Mouse (Mus musculus) intestine, postnatal 0 days (tissue): ENCODE data around the gene Gatad2a. TPM values are rescaled to one million over a fixed set of nuclear protein-coding genes. Genes with fewer than 3 reads are reported as not detected.

Experiments
- ATAC-seq: fragments of 200-750 bp; cut with Nextera tagmentation; 2 replicates; pipeline ENCODE4 v1.8.0; 2017; ENCODE audit warnings: mild to moderate bottlenecking, moderate TSS enrichment, moderate library complexity
- H3K27ac ChIP-seq: fragments of 300-500 bp; sonication (generic); 2 replicates; pipeline ENCODE4 v1.5.1; 2014; ENCODE audit warnings: mild to moderate bottlenecking, low read depth, low read length, moderate library complexity
- H3K27me3 ChIP-seq: fragments of 300-500 bp; sonication (generic); replicated peaks from 2 replicates; pipeline ENCODE4 v1.6.1; 2014; ENCODE audit warnings: low read length, mixed read lengths; ENCODE audit not compliant: control insufficient read depth, insufficient read depth
- H3K36me3 ChIP-seq: fragments of 300-500 bp; sonication (generic); 2 replicates; pipeline ENCODE4 v1.6.1; 2014; ENCODE audit warnings: mild to moderate bottlenecking, moderate library complexity; ENCODE audit not compliant: control insufficient read depth, insufficient read depth
- H3K4me1 ChIP-seq: fragments of 300-500 bp; sonication (generic); replicated peaks from 2 replicates; pipeline ENCODE4 v1.6.1; 2014; ENCODE audit warnings: antibody characterized with exemption, low read length, mixed read lengths; ENCODE audit not compliant: control insufficient read depth, insufficient read depth
- H3K4me2 ChIP-seq: fragments of 300-500 bp; sonication (generic); replicated peaks from 2 replicates; pipeline ENCODE4 v1.6.1; 2014; ENCODE audit warnings: low read depth, mild to moderate bottlenecking, moderate library complexity
- H3K4me3 ChIP-seq: fragments of 300-500 bp; sonication (generic); 2 replicates; pipeline ENCODE4 v1.5.1; 2014; ENCODE audit warnings: low read depth, low read length
- H3K9ac ChIP-seq: fragments of 300-500 bp; sonication (generic); 2 replicates; pipeline ENCODE4 v1.6.1; 2014; ENCODE audit warnings: mild to moderate bottlenecking, low read depth, low read length
- H3K9me3 ChIP-seq: fragments of 300-500 bp; sonication (generic); 2 replicates; pipeline ENCODE4 v1.6.1; 2016; ENCODE audit warnings: mixed run types; ENCODE audit not compliant: control insufficient read depth
- CTCF ChIP-seq: sonication (generic); IDR thresholded peaks from 2 replicates; pipeline ENCODE4 v1.5.1; 2016; ENCODE audit warnings: low read depth, mild to moderate bottlenecking, control low read depth, antibody characterized with exemption, moderate library complexity
- WGBS: fragments of 180-500 bp; shearing (Covaris S2); extraction: QIAGEN DNeasy Blood & Tissue Kit; methylation state at CpG from one replicate; pipeline ENCODE4 v1.1.7; 2014; 5-methylcytosine and 5-hydroxymethylcytosine counted together
- polyA plus RNA-seq: library from polyadenylated mRNA; unstranded; fragments of >200 nt; fragmentation: Nextera tagmentation; extraction: Ambion mirVana; gene quantifications from 2 replicates; pipeline ENCODE4 v1.2.1, GENCODE M21; 2015

Gene Gatad2a
- polyA plus RNA-seq, 1 experiment from 2014 or later, result 42.6 TPM

DNA sequence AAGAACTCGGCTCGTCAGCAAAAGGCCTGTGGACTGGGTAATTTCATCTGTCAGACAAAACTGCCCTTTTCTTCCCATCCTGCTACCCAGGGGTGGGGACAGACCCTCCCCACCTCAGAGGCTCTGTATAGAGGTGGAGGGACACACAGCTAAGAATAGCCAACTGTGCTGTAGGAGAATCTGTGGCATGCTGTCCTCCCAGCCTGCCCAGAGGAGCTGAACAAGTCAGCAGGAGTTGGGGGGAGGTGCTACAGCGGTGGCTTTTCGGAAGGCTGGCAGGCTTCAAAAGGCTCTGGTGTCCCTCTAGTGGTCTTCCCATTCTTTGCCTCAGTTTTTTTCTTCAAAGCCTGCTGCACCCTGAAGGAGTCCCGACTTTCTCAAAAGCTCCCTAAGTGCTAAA lies 80.4 kb downstream of the Gatad2a start:
- no peak overlapping the region for H3K4me2 ChIP-seq
- 41% methylated on average over 5 of the region's 5 CpGs for WGBS
- no peak for ATAC-seq
- H3K36me3 ChIP-seq, result peaks cover 74% of the 10 kb centered on the region
- no peak overlapping the region for H3K9ac ChIP-seq
- H3K4me3 ChIP-seq, result no peak overlapping the region
- H3K9me3 ChIP-seq, result no peaks in the 10 kb centered on the region
- H3K4me1 ChIP-seq, result no peaks in the 10 kb centered on the region
- H3K27ac ChIP-seq, result no peak overlapping the region
- H3K27me3 ChIP-seq, result no peaks in the 10 kb centered on the region
- peak; percentile 57 for TF ChIP-seq CTCF

DNA sequence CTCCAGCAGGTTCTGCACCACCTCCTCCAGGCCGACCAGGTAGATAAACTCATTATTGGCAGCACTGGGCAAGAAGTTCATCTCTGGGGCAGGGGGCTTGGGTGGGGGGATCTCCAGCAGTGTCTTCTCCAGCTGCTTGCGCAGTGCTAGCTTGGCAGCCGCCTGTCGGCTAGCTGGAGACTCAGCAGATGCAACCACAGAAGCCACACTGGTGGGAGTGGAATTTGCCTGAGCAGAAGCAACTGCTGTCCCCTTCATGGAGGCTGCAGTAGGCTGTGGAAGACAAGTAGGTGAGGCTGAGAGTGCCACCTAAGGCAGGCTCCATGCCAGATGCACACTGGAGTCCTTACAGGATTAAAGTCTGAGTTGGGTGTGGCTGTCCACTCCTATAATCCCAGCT lies 81.7 kb downstream of the Gatad2a start:
- Histone ChIP-seq H3K36me3 (peaks cover 86% of the 10 kb centered on the region), H3K4me3 (no peak overlapping the region), H3K4me1 (no peaks in the 10 kb centered on the region), H3K9ac (no peak overlapping the region), H3K4me2 (no peak overlapping the region), H3K27me3 (no peaks in the 10 kb centered on the region), H3K9me3 (no peaks in the 10 kb centered on the region), H3K27ac (no peak overlapping the region)
- 84% methylated on average over 4 of the region's 4 CpGs for WGBS
- no peak for ATAC-seq
- no peak for TF ChIP-seq CTCF

DNA sequence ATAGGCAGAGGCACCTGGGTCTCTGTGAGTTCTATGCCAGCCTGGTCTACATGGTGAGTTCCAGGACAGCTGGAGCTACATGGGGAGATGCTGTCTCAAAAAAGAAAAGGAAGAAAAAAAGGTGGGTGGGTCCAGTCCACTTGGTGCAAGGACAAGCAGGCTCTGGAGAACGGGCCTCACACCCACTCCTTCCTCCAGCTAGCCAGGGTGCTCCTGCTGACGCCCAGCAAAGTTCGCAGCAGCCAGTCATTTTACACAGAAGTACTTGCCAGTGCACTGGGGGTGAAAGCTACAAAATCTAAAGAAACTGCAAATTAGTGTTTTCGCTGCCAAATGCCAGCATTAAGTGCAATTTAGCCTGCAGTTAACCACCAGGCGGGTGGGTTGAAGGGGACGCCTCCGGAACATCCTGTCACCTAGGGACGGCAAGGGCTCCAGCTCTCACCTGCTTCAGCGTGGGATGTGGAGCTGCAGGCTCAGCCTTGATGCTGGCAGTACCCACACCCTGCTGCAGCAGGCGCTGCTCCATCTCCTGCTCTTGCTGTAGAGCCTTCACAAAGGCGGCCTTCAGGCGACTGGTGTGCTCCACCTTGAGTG lies 83.6 kb downstream of the Gatad2a start:
- Histone ChIP-seq H3K9me3 (no peaks in the 10 kb centered on the region), H3K9ac (no peak overlapping the region), H3K27me3 (no peaks in the 10 kb centered on the region), H3K36me3 (peaks cover 95% of the 10 kb centered on the region), H3K4me3 (no peak overlapping the region), H3K4me1 (no peaks in the 10 kb centered on the region), H3K27ac (no peak overlapping the region; the same call in 1 of the 2 replicates), H3K4me2 (no peak overlapping the region)
- ATAC-seq, result no peak
- WGBS, result 87% methylated on average over 12 of the region's 12 CpGs
- no peak for TF ChIP-seq CTCF

DNA sequence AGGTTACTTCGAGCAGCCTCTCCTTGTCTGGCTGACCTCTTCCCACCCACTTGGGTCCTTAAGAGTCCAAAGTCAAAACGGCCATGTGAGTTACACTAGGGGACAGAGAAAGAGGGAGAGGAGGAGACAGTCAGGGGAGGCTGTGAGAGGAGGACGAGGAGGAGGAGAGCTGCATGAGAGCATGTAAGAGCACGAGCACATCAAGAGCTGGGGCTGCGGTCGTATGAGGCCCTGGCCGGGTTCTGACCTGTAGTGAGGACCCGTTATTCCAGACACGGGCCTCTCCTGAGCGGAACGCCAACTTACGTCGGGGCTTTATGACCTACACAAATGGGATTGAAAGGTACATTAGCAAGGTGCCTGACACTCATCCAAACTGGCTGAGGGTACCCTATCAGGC lies 84.3 kb downstream of the Gatad2a start:
- TF ChIP-seq CTCF, result no peak
- Histone ChIP-seq H3K4me1 (no peaks in the 10 kb centered on the region), H3K9ac (no peak overlapping the region), H3K27me3 (no peaks in the 10 kb centered on the region), H3K4me2 (no peak overlapping the region), H3K9me3 (no peaks in the 10 kb centered on the region), H3K36me3 (peaks cover 93% of the 10 kb centered on the region), H3K27ac (no peak overlapping the region), H3K4me3 (no peak overlapping the region)
- WGBS, result 91% methylated on average over 13 of the region's 13 CpGs
- no peak for ATAC-seq

DNA sequence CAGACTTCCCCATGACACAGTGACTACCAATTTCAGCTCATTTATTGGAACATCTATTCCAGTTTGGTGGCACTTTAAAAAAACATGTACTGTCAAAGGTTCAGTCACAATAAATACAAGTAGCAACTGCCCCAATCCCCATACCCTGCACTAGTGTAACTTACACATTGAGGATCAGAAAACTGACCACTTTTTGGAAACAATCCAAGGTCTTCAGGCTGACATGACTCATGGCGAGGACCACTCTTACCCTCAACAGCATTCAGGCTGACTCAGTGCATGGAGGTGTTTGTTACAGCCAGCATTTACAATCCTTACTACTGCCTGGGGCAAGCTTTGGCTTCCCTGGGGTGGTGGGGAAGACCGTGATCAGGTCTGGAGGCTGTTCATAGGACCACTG lies 89.1 kb downstream of the Gatad2a start:
- Histone ChIP-seq H3K4me2 (no peak overlapping the region), H3K4me1 (no peaks in the 10 kb centered on the region), H3K27me3 (no peaks in the 10 kb centered on the region), H3K9me3 (no peaks in the 10 kb centered on the region), H3K27ac (no peak overlapping the region), H3K36me3 (peaks cover 47% of the 10 kb centered on the region), H3K4me3 (no peak overlapping the region), H3K9ac (no peak overlapping the region)
- ATAC-seq, result no peak
- WGBS, result 93% methylated on average over 2 of the region's 2 CpGs
- no peak for TF ChIP-seq CTCF

DNA sequence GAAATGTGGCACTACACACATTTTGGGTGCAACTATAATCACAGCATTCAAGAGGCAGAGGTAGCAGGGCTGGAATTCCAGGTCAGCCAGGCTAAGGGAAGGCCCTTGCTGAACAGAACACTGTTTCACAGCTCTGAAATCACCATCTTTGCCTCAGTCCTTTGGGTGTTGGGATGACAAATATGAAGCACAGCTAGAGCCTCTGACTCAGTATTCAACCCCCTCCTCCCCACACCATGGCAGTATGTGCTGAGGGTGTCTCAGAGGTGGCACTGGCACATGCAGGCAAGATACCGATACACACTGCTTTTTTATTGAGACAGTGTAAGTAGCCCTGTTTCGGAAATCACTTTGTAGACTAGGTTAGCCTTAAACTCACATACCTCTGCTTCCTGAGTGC lies 89.9 kb downstream of the Gatad2a start:
- Histone ChIP-seq H3K27ac (no peak overlapping the region), H3K36me3 (peaks cover 39% of the 10 kb centered on the region), H3K27me3 (no peaks in the 10 kb centered on the region), H3K4me2 (no peak overlapping the region), H3K4me3 (no peak overlapping the region), H3K9ac (no peak overlapping the region), H3K9me3 (no peaks in the 10 kb centered on the region), H3K4me1 (no peaks in the 10 kb centered on the region)
- WGBS, result 82% methylated on average over 2 of the region's 2 CpGs
- no peak for TF ChIP-seq CTCF
- ATAC-seq, result no peak

DNA sequence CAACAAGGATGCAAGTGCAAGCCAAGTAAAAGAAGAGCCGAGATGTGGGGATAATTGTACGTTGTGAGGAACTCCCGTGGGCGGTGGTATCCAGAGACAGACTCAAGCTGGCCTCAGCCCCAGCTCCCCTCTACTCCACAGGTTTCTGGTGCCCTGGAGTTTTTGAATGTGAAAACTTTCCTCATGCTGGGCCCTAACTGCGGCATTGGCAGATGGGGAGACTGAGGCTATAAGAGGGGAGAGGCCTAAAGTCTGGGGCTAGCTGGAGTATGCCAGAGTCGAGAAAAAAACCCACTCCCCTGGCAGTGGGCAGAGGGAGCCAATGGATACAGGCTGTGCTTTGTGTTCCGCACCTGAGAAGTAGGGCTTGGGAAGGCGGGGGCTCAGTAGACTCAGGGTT lies 92.1 kb downstream of the Gatad2a start:
- H3K27ac ChIP-seq, result no peak overlapping the region
- no peak for ATAC-seq
- H3K9me3 ChIP-seq, result no peaks in the 10 kb centered on the region
- H3K9ac ChIP-seq, result no peak overlapping the region
- TF ChIP-seq CTCF, result no peak
- 0 out of 2 replicates have a peak overlapping the region, but pooled peaks have one; percentile 82 for H3K4me2 ChIP-seq
- H3K36me3 ChIP-seq, result peaks cover 17% of the 10 kb centered on the region
- H3K27me3 ChIP-seq, result no peaks in the 10 kb centered on the region
- H3K4me1 ChIP-seq, result 0 out of 2 replicates have a peak, but pooled peaks cover 3% of the 10 kb centered on the region
- 81% methylated on average over 8 of the region's 8 CpGs for WGBS
- no peak overlapping the region for H3K4me3 ChIP-seq
